Mouse (Mus musculus): ENCODE results near the gene Gripap1. TPM values are rescaled to one million over a fixed set of nuclear protein-coding genes. Genes with fewer than 3 reads are reported as not detected.

The Gripap1 gene
- total RNA-seq, 2 experiments from 2014 or later, result 109 to 113 TPM

DNA sequence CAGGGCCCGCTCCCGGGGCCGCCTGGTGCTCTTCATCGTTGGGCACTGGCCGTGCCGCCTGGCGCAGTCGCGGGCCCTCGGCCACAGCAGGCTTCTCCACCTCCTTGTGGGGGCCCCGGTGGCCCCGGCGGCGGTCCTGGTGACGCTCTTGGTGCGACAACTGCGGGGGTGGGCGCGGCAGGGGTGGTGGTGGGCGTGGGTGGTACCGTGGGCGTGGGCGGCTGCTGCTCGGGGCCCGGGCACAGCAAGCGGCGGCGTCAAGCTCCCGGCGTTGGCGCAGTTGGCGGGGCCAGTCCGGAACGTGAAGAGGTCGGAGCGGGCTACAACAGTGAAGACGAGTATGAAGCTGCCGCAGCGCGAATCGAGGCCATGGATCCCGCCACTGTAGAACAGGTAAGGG is 52.8 kb downstream of the Gripap1 start:
- DNase-seq (ENCODE audit: extremely low spot score in 1 of 2, low spot score in 2 of 2), result peak; percentile 19 to 23
- no peak for TF ChIP-seq CTCF (IDR thresholded peaks at IDR 0.05)
- H3K27ac ChIP-seq, result peak overlapping the region; percentile 94
- intact Hi-C loops (cut with DNase I), result no loop called here
- peak overlapping the region; percentile 63 for H3K4me3 ChIP-seq

DNA sequence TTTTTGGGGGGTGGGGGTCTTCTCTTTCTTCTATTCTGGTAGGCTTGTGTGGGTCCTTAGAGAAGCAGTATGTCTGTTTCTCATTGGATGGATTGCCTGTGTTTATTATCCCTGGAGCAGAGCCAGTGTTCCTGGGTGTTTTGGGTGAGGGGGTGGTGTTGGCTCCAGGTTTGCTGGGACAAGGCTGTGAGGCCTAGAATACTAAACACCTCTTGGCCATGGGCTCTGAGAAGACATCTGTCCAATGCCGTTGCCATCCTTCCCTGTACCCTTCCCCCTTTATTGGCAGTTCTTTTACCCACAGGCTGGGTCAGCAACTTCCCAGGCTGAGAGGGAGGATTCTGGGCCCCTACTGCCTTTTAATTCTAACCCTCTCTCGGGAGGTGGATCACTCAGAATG is 58.3 kb downstream of the Gripap1 start:
- Histone ChIP-seq H3K27ac (no peak overlapping the region), H3K4me3 (no peak overlapping the region)
- TF ChIP-seq CTCF (IDR thresholded peaks at IDR 0.05), result no peak
- intact Hi-C loops (cut with DNase I), result loop anchor here (5.0 kb wide), 1 partner anchor 34 kb away; the partner anchor contains the start of gene Slc35a2
- DNase-seq (ENCODE audit: extremely low spot score in 1 of 2, low spot score in 2 of 2), result peak in 1 of 2 experiments; percentile 8

DNA sequence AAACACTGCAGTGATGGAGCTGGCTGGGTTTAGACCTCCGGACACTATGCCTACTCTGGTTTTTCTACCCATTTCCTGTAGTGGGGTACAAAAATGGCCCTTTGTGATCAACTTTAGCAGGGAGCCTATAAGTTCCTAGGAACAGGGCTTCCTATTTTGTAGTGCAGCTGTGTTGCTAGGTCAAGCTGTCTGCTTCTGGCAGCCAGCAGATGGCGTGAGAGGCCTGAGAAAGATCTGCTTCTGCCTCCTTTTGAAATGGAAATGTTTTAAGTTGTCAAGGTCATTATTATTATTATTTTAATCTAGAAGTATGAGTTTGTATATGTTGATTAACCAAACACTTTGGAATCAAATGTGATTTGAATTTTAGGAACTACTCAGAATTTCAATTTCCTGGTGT is 65.0 kb downstream of the Gripap1 start:
- Histone ChIP-seq H3K4me3 (no peak overlapping the region), H3K27ac (no peak overlapping the region)
- intact Hi-C loops (cut with DNase I), result no loop called here
- DNase-seq (ENCODE audit: extremely low spot score in 1 of 2, low spot score in 2 of 2), result peak in 1 of 2 experiments; percentile 30
- TF ChIP-seq CTCF (IDR thresholded peaks at IDR 0.05), result peak; percentile 69

DNA sequence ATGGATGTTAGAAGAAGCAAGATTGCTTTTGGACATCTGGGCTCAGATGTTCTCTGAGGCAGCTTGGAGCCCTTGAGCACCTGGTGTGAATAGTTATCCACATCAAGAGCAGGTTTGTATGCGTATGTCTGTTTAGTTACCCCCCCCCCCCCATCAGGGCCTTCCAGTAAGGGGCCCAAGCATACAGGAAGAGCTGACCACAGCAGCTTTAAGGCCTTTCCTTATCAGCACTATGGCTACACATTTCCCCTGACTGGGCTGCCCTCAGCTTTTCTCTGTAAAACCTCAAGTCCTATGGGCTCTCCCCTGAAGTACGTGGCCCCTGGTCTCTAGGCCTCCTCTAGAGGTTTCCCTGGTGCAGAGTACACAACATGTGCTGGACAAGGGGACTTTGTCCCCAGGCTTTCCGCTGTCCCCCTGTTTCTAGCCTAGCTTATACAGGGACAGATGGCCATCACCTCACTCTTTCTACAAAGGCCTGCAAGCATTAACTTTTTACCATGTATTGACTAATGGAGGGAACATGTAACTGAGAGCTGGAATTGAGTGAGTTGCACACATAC is 69.7 kb downstream of the Gripap1 start:
- intact Hi-C loops (cut with DNase I), result no loop called here
- no peak overlapping the region for H3K27ac ChIP-seq
- no peak for TF ChIP-seq CTCF (IDR thresholded peaks at IDR 0.05)
- DNase-seq (ENCODE audit: extremely low spot score in 1 of 2, low spot score in 2 of 2), result no peak
- H3K4me3 ChIP-seq, result no peak overlapping the region

- no peak for DNase-seq (ENCODE audit: extremely low spot score in 1 of 2, low spot score in 2 of 2)
These were observed 73.6 kb downstream of the Gripap1 start for GRCm38 (mm10) chrX:7863181-7863580.

GRCm38 (mm10) chrX:7864551-7864950 is 75.0 kb downstream of the Gripap1 start:
- intact Hi-C loops (cut with DNase I), result no loop called here
- TF ChIP-seq CTCF (IDR thresholded peaks at IDR 0.05), result no peak

More at GRCm38 (mm10) chrX:7863181-7863580, 73.6 kb downstream of the Gripap1 start:
- H3K27ac ChIP-seq, result no peak overlapping the region
- no peak for TF ChIP-seq CTCF (IDR thresholded peaks at IDR 0.05)
- intact Hi-C loops (cut with DNase I), result no loop called here
- H3K4me3 ChIP-seq, result no peak overlapping the region

DNA sequence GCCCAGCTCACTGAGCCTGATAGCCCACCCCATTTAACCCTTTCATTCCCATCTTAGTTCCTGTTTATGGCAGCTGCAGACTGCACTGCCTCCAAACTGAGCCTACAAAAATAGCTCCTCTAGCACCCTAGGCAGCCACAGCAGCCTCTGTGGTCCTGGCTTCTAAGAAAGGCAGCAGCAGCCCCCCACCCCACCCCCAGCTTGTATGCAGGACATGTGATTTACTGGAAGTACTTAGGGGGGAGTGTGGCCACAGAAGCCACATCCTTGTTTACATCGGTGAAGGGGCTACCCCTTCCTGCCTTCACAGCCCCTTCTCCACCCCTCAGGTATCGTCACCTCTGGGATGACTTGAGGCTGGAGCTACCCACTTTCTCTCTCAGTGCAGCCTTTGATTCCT is 75.8 kb downstream of the Gripap1 start:
- H3K4me3 ChIP-seq, result no peak overlapping the region
- intact Hi-C loops (cut with DNase I), result no loop called here
- no peak for DNase-seq (ENCODE audit: extremely low spot score in 1 of 2, low spot score in 2 of 2)
- no peak for TF ChIP-seq CTCF (IDR thresholded peaks at IDR 0.05)
- no peak overlapping the region for H3K27ac ChIP-seq

More at GRCm38 (mm10) chrX:7864551-7864950, 75.0 kb downstream of the Gripap1 start:
- Histone ChIP-seq H3K4me3 (no peak overlapping the region), H3K27ac (no peak overlapping the region)
- no peak for DNase-seq (ENCODE audit: extremely low spot score in 1 of 2, low spot score in 2 of 2)

GRCm38 (mm10) chrX:7865786-7866185 is 76.2 kb downstream of the Gripap1 start:
- no peak for TF ChIP-seq CTCF (IDR thresholded peaks at IDR 0.05)

GRCm38 (mm10) chrX:7867141-7867540 is 77.6 kb downstream of the Gripap1 start:
- no peak overlapping the region for H3K4me3 ChIP-seq
- no peak overlapping the region for H3K27ac ChIP-seq
- intact Hi-C loops (cut with DNase I), result no loop called here
- no peak for TF ChIP-seq CTCF (IDR thresholded peaks at IDR 0.05)
- DNase-seq (ENCODE audit: extremely low spot score in 1 of 2, low spot score in 2 of 2), result no peak

More at GRCm38 (mm10) chrX:7865786-7866185, 76.2 kb downstream of the Gripap1 start:
- intact Hi-C loops (cut with DNase I), result no loop called here
- H3K4me3 ChIP-seq, result no peak overlapping the region
- no peak overlapping the region for H3K27ac ChIP-seq
- DNase-seq (ENCODE audit: extremely low spot score in 1 of 2, low spot score in 2 of 2), result no peak

GRCm38 (mm10) chrX:7868506-7868905 is 78.9 kb downstream of the Gripap1 start:
- intact Hi-C loops (cut with DNase I), result no loop called here
- no peak for TF ChIP-seq CTCF (IDR thresholded peaks at IDR 0.05)
- no peak for DNase-seq (ENCODE audit: extremely low spot score in 1 of 2, low spot score in 2 of 2)
- Histone ChIP-seq H3K4me3 (no peak overlapping the region), H3K27ac (no peak overlapping the region)

GRCm38 (mm10) chrX:7869826-7870225 is 80.3 kb downstream of the Gripap1 start:
- Histone ChIP-seq H3K27ac (no peak overlapping the region), H3K4me3 (no peak overlapping the region)
- intact Hi-C loops (cut with DNase I), result no loop called here
- no peak for TF ChIP-seq CTCF (IDR thresholded peaks at IDR 0.05)
- DNase-seq (ENCODE audit: extremely low spot score in 1 of 2, low spot score in 2 of 2), result no peak

Small RNAs within 50 kb of the gene (microRNA-seq; reads per million reads assigned to microRNA genes)
- gene Mir1198, result 79.1 to 153 reads per million in 2 experiments

Other genes starting within 250 kb of the Gripap1 start
- not detected for gene Foxp3, start 216.1 kb upstream of the Gripap1 start, total RNA-seq (2021)
- 10 to 100 TPM; 21.9 to 26.8 TPM for gene Ppp1r3f, start 215.5 kb upstream of the Gripap1 start, total RNA-seq (2021)
- gene Ccdc22, start 184.2 kb upstream of the Gripap1 start, total RNA-seq (2021), result 10 to 100 TPM; 30.1 to 31.5 TPM
- under 1 TPM; 0.19 to 0.27 TPM for gene Cacna1f, start 182.7 kb upstream of the Gripap1 start, total RNA-seq (2021)
- gene Syp, start 151.3 kb upstream of the Gripap1 start, total RNA-seq (2021), result 1,000 to 10,000 TPM; 1,746 to 1,868 TPM
- 1 to 10 TPM; 1.1 to 2.4 TPM for gene Prickle3, start 132.5 kb upstream of the Gripap1 start, total RNA-seq (2021)
- 1 to 10 TPM; 6.5 to 8.8 TPM for gene Plp2, start 118.4 kb upstream of the Gripap1 start, total RNA-seq (2021)
- gene Magix, start 108.5 kb upstream of the Gripap1 start, total RNA-seq (2021), result under 1 TPM; 0.16 to 0.43 TPM
- 10 to 100 TPM; 32.9 to 34.5 TPM for gene Gpkow, start 92.6 kb upstream of the Gripap1 start, total RNA-seq (2021)
- gene Wdr45, start 75.4 kb upstream of the Gripap1 start, total RNA-seq (2021), result 10 to 100 TPM; 61.0 to 68.9 TPM
- not detected for gene Gm45208, start 67.5 kb upstream of the Gripap1 start, total RNA-seq (2021)
- 10 to 100 TPM; 88.9 to 92.7 TPM for gene Praf2, start 61.3 kb upstream of the Gripap1 start, total RNA-seq (2021)
- 10 to 100 TPM; 26.3 TPM for gene Ccdc120, start 38.9 kb upstream of the Gripap1 start, total RNA-seq (2021)
- 10 to 100 TPM; 30.9 to 35.1 TPM for gene Tfe3, start 27.2 kb upstream of the Gripap1 start, total RNA-seq (2021)
- 1 to 10 TPM; 7.7 to 9.3 TPM for gene Kcnd1, start 32.5 kb downstream of the Gripap1 start, total RNA-seq (2021)
- gene Otud5, start 51.6 kb downstream of the Gripap1 start, total RNA-seq (2021), result 10 to 100 TPM; 76.4 to 84.1 TPM
- 10 to 100 TPM; 53.6 to 56.3 TPM for gene Pim2, start 88.5 kb downstream of the Gripap1 start, total RNA-seq (2021)
- gene Slc35a2, start 94.3 kb downstream of the Gripap1 start, total RNA-seq (2021), result 10 to 100 TPM; 31.9 to 39.6 TPM
- 10 to 100 TPM; 80.5 to 83.6 TPM for gene Pqbp1, start 109.5 kb downstream of the Gripap1 start, total RNA-seq (2021)
- 10 to 100 TPM; 19.3 to 27.4 TPM for gene Timm17b, start 109.6 kb downstream of the Gripap1 start, total RNA-seq (2021)
- not detected for gene Gm10491, start 118.1 kb downstream of the Gripap1 start, total RNA-seq (2021)
- gene Gm10490, start 119.8 kb downstream of the Gripap1 start, total RNA-seq (2021), result not detected
- 100 to 1,000 TPM; 463 to 503 TPM for gene Pcsk1n, start 130.1 kb downstream of the Gripap1 start, total RNA-seq (2021)
- gene Eras, start 138.8 kb downstream of the Gripap1 start, total RNA-seq (2021), result not detected
- gene Hdac6, start 158.1 kb downstream of the Gripap1 start, total RNA-seq (2021), result 10 to 100 TPM; 50.3 to 52.7 TPM
- not detected for gene Gata1, start 188.3 kb downstream of the Gripap1 start, total RNA-seq (2021)
- gene Glod5, start 228.7 kb downstream of the Gripap1 start, total RNA-seq (2021), result under 1 TPM; 0.75 to 0.94 TPM